Mouse (Mus musculus) bone marrow, adult 2 months (tissue): ENCODE measurements around the gene Ifit1. TPM values are rescaled to one million over a fixed set of nuclear protein-coding genes. Genes with fewer than 3 reads are reported as not detected.

Experiments used
- H3K27ac ChIP-seq: fragments of 200-500 bp; 2 replicates; pipeline ENCODE4 v1.5.1; 2012; ENCODE audit warnings: low read depth, mild to moderate bottlenecking, control low read depth, inconsistent platforms, low read length; ENCODE audit not compliant: control insufficient read depth, poor library complexity, insufficient read depth
- H3K4me1 ChIP-seq: fragments of 200-500 bp; 2 replicates; pipeline ENCODE4 v1.6.1; 2011; ENCODE audit warnings: low read length; ENCODE audit not compliant: control insufficient read depth, insufficient read depth
- H3K4me3 ChIP-seq: fragments of 200-500 bp; replicated peaks from 2 replicates; pipeline ENCODE3; 2011; ENCODE audit warnings: mild to moderate bottlenecking, low read depth, low read length, control low read depth; ENCODE audit not compliant: control insufficient read depth
- CTCF ChIP-seq: fragments of 200-500 bp; IDR thresholded peaks from 2 replicates; pipeline ENCODE4 v1.5.1; 2011; ENCODE audit warnings: low read length, control low read depth; ENCODE audit not compliant: control insufficient read depth, insufficient read depth
- POLR2A ChIP-seq: fragments of 200-500 bp; IDR thresholded peaks from 2 replicates; pipeline ENCODE4 v1.6.1; 2011; ENCODE audit warnings: low read depth, mild to moderate bottlenecking, control low read depth, low read length, borderline replicate concordance; ENCODE audit not compliant: control insufficient read depth
- WGBS: fragments of 180-500 bp; shearing (Covaris S2); methylation state at CpG from one replicate; pipeline ENCODE4 v1.1.7; 2018; 5-methylcytosine and 5-hydroxymethylcytosine counted together
- polyA plus RNA-seq: library from polyadenylated mRNA; stranded (reverse); fragments of >200 nt; gene quantifications from 2 replicates; pipeline ENCODE4 v1.2.4, GENCODE M21; 2011; ENCODE audit warnings: low replicate concordance; ENCODE audit not compliant: missing spikeins, insufficient read depth, insufficient read length

Ifit1 gene
- polyA plus RNA-seq, 1 experiment, result 10.6 TPM

- TF ChIP-seq POLR2A, result no peak
- TF ChIP-seq CTCF, result no peak
- Histone ChIP-seq H3K4me1 (peaks cover 1% of the 10 kb centered on the region), H3K4me3 (no peak overlapping the region), H3K27ac (no peak overlapping the region)
- WGBS, result 44% methylated on average over 3 of the region's 3 CpGs
These were observed 9.6 kb downstream of the Ifit1 start for GRCm38 (mm10) chr19:34650276-34650675.

- peaks cover 1% of the 10 kb centered on the region for H3K4me1 ChIP-seq
- 72% methylated on average over 6 of the region's 6 CpGs for WGBS
- TF ChIP-seq CTCF (no peak), POLR2A (no peak)
- H3K4me3 ChIP-seq, result no peak overlapping the region
- no peak overlapping the region for H3K27ac ChIP-seq
These were observed 10.3 kb downstream of the Ifit1 start for GRCm38 (mm10) chr19:34650997-34651396.

DNA sequence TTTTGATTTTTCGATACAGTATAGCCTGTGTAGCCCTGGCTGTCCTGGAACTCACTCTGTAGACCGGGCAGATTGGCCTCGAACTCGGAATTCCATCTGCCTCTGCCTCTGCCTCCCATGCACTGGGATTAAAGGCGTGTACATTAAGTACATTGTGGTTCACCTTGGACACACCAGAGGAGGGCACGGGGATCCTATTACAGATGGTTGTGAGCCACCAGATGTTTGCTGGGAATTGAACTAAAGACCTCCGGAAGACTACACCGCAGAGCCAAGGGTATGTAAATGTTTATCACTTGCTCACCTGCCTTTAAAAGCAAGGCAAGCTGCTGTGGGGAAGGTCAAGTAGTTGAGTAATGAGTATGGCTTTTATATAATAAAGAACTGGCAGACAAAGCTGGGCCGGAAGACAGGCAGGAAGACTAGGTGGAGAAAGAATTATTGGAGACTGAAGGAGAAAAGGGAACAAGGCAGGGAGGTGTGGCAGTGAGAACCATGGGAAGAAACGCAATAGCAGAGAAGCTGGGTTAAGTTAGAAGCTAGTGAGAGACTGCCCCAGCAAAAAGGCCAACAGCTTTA, 14.6 kb downstream of the Ifit1 start:
- no peak overlapping the region for H3K4me3 ChIP-seq
- peaks cover 1% of the 10 kb centered on the region for H3K4me1 ChIP-seq
- no peak overlapping the region for H3K27ac ChIP-seq
- 83% methylated on average over 10 of the region's 10 CpGs for WGBS
- TF ChIP-seq POLR2A, result no peak
- no peak for TF ChIP-seq CTCF

DNA sequence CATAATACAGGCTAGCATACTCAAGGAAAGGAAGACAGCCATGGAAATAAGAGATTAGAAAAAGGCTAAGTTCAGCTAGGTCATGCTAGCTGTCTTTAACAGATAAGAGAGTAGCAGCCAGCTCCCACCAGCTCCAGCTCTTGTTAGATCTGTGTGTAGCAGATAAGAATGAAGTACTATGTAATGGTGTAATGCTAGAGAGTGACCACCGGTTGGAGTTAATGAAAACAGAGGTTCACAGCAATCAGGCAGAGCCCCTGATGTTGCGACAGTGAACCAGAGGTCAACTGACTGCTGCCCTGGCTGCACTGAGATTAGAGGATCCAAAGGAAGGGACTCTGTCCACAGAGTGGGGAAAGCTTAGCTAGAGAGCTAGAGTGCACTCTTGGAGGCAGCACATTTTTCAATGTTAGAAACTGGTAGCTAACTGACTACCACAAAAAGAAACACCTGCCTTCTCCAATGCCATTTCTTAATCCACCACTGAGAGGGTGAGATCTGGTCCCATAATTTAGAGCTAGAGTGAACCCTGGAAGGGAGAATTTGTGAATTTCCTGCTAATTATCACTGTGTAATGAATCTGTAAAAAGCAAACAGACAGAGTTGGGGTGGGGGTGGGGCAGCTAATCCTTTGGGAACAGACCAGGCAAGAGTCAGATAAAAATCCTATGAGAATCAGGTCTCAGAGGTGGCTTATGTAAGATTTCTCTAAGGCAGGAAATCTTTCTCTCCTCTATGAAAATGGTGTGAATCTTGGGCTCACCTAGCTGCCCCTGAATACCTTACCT, 16.0 kb downstream of the Ifit1 start:
- Histone ChIP-seq H3K27ac (peak overlapping the region; percentile 87), H3K4me1 (peaks cover 1% of the 10 kb centered on the region), H3K4me3 (no peak overlapping the region)
- no peak for TF ChIP-seq POLR2A
- 0 out of 2 replicates have a peak, but pooled peaks have one; percentile 5 for TF ChIP-seq CTCF
- WGBS, result 20% methylated on average over 2 of the region's 2 CpGs

DNA sequence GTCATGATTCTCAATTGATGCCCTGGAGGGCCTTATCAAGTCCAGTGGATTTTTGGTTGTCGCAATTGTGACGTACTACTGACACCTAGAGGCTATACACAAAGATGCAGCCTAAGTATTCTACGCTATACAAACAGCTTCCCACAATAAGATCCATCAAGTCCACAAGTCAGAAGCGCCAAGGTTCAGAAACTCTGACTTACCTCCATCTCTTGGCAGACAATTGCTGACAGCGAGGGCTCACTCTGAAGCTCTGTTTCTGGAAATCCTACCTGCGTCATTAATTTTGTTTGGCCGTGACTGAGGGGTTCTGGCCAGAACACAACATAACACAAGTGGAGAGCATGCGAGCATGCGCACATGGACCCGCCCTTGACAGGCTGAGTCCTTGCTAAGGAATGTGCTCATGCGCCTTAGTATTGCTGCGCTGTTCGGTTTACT, 21.4 kb downstream of the Ifit1 start:
- 11% methylated on average over 13 of the region's 13 CpGs for WGBS
- Histone ChIP-seq H3K4me1 (no peaks in the 10 kb centered on the region; the same call in 1 of the 2 replicates), H3K27ac (no peak overlapping the region)

DNA sequence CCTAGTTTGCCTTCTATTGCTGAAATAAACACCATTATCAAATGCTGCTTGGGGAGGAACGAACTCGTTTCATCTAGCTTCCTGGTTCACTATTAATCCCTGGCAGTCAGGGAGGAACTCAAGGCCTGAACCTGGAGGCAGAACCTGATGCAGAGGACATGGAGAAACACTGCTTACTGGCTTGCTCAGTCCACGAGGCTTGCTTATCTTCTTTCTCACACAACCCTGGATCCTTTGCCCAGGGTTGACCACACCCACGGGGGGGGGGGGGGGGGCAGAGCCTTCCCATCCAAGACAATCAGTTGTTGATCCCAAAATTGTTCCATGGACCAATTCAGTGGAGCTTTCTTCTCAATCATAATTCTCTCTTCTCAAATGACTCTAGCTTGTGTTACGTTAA, 22.1 kb downstream of the Ifit1 start:
- Histone ChIP-seq H3K4me1 (no peaks in the 10 kb centered on the region; the same call in 1 of the 2 replicates), H3K27ac (no peak overlapping the region), H3K4me3 (no peak overlapping the region)
- 26% methylated on average over 5 of the region's 5 CpGs for WGBS
- TF ChIP-seq POLR2A (no peak), CTCF (no peak)

More for the DNA sequence above, 21.4 kb downstream of the Ifit1 start:
- TF ChIP-seq CTCF (peak; percentile 33; the same call in 1 of the 2 replicates), POLR2A (no peak)
- H3K4me3 ChIP-seq, result no peak overlapping the region

GRCm38 (mm10) chr19:34666127-34666526, 25.5 kb downstream of the Ifit1 start:
- under 1% methylated on average over 5 of the region's 5 CpGs for WGBS
- H3K4me3 ChIP-seq, result no peak overlapping the region
- H3K27ac ChIP-seq, result no peak overlapping the region
- TF ChIP-seq POLR2A (no peak), CTCF (peak; percentile 86)
- no peaks in the 10 kb centered on the region; the same call in 1 of the 2 replicates for H3K4me1 ChIP-seq

DNA sequence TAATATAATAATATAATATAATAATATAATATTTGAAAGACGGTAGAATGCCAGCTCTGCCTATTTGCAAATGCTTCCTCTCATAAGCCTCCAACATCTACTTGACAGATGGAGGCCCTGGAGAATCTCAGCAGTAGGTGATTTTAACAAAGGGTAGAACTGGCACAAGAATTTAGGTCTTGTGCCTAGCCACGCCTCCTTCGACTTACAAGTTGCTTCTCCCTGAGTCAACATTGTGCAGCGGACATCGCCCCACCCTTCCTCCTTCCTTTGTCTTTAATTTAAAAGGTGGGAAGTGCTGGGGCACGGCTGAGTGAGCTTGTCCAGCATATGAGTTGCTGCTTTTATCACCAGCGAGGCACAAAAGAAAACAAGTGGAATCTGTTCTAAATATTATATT, 32.8 kb downstream of the Ifit1 start:
- Histone ChIP-seq H3K27ac (no peak overlapping the region), H3K4me1 (no peaks in the 10 kb centered on the region), H3K4me3 (no peak overlapping the region)
- WGBS, result 66% methylated on average over 7 of the region's 7 CpGs
- TF ChIP-seq CTCF (no peak), POLR2A (no peak)
